Comparison of ENCODE assay signal across 20 mouse cellular contexts in genomic region chr4:47245621-47246020, GRCm38 (mm10). TPM values are rescaled to one million over a fixed set of nuclear protein-coding genes. Genes with fewer than 3 reads are reported as not detected.
DNase-seq lines count a peak whose midpoint lies in the region; ATAC-seq and TF ChIP-seq lines count a peak whose summit lies in the region.
"Had no signal": no experiment of that assay in that cellular context is flagged by ENCODE, and none has a peak within 500 bp of the region (broad histone marks: within the 10 kb centered on the region; RNA-seq: fewer than 3 reads in every experiment).

No protein-coding gene starts in this region.

- intact Hi-C loops in gastrocnemius, adult 2 months (cut with DNase I): no loop called here

- no peak overlapping the region for H3K4me2 ChIP-seq in kidney, embryonic 14.5 days (replicated peaks; ENCODE audit: low read depth, low read length)
- H3K4me2 ChIP-seq: forebrain, embryonic 13.5 days; heart, embryonic 11.5 days; heart, embryonic 15.5 days; hindbrain, embryonic 13.5 days had no signal

- WGBS in kidney, embryonic 14.5 days: 65% methylated on average over 18 of the region's 18 CpGs

- no peak overlapping the region for H3K27ac ChIP-seq in kidney, embryonic 14.5 days (ENCODE audit: low read depth, low read length)
- H3K27ac ChIP-seq in gastrocnemius, adult 2 months: no peak overlapping the region
- H3K27ac ChIP-seq: embryonic facial prominence, embryonic 10.5 days; forebrain, embryonic 13.5 days; heart, adult 2 months; heart, embryonic 15.5 days; hindbrain, embryonic 13.5 days had no signal

- H3K27me3 ChIP-seq in kidney, embryonic 14.5 days (ENCODE audit: control insufficient read depth, insufficient read depth, low read length): no peaks in the 10 kb centered on the region
- peaks cover 51% of the 10 kb centered on the region for H3K27me3 ChIP-seq in E14TG2a.4 (ENCODE audit: insufficient read depth, low read length)
- H3K27me3 ChIP-seq: forebrain, embryonic 13.5 days had no signal

- H3K36me3 ChIP-seq in kidney, embryonic 14.5 days (ENCODE audit: control insufficient read depth, insufficient read depth, low read length): no peaks in the 10 kb centered on the region
- H3K36me3 ChIP-seq in E14TG2a.4 (ENCODE audit: insufficient read depth, low read length): no peaks in the 10 kb centered on the region
- H3K36me3 ChIP-seq: embryonic facial prominence, embryonic 10.5 days; heart, embryonic 15.5 days; hindbrain, embryonic 13.5 days had no signal

- no peaks in the 10 kb centered on the region for H3K4me1 ChIP-seq in kidney, embryonic 14.5 days (ENCODE audit: control insufficient read depth, insufficient read depth, low read length)
- peaks cover 21% of the 10 kb centered on the region for H3K4me1 ChIP-seq in E14TG2a.4 (replicated peaks; ENCODE audit: low read depth, low read length)

- H3K9ac ChIP-seq in kidney, embryonic 14.5 days (ENCODE audit: low read depth, low read length): no peak overlapping the region
- H3K9ac ChIP-seq: forebrain, embryonic 13.5 days; forebrain, postnatal 0 days; heart, embryonic 15.5 days; hindbrain, embryonic 13.5 days had no signal

- DNase-seq in kidney, adult 11 months: peak; percentile 68
- peak; percentile 75 for DNase-seq in kidney, adult 9 months
- no peak for DNase-seq in kidney, postnatal 4 days
- peak; percentile 72 to 73 for DNase-seq in kidney, postnatal 36 days
- DNase-seq in gastrocnemius, adult 2 months: no peak
- DNase-seq: adrenal gland, adult 8-10 months; cerebellum, adult 2 months; cerebellum, postnatal 10 days; forebrain, postnatal 0 days; gastrocnemius, postnatal 36 days; heart, adult 2 months; heart, postnatal 14 days had no signal

- no peaks in the 10 kb centered on the region for H3K9me3 ChIP-seq in kidney, embryonic 14.5 days (ENCODE audit: control insufficient read depth, low read length)
- no peaks in the 10 kb centered on the region for H3K9me3 ChIP-seq in E14TG2a.4 (ENCODE audit: low read length)
- H3K9me3 ChIP-seq: embryonic facial prominence, embryonic 10.5 days; forebrain, embryonic 13.5 days; heart, embryonic 15.5 days; hindbrain, embryonic 13.5 days had no signal

- H3K4me3 ChIP-seq in kidney, embryonic 14.5 days (ENCODE audit: low read length): no peak overlapping the region
- peak overlapping the region; percentile 57 for H3K4me3 ChIP-seq in E14TG2a.4 (replicated peaks; ENCODE audit: low read length)
- H3K4me3 ChIP-seq in gastrocnemius, adult 2 months: no peak overlapping the region
- H3K4me3 ChIP-seq: embryonic facial prominence, embryonic 10.5 days; forebrain, embryonic 13.5 days; heart, adult 2 months; heart, embryonic 15.5 days; hindbrain, embryonic 13.5 days had no signal

- no peak for TF ChIP-seq CTCF in E14TG2a.4 (conservative IDR thresholded peaks at IDR 0.05; ENCODE audit: low read length)
- no peak for TF ChIP-seq CTCF in gastrocnemius, adult 2 months (IDR thresholded peaks at IDR 0.05)

- no peak for ATAC-seq in kidney, embryonic 14.5 days (ENCODE audit: low FRiP score, low TSS enrichment)
- ATAC-seq: forebrain, embryonic 13.5 days; forebrain, postnatal 0 days had no signal

RNA-seq across cellular contexts. Expression of gene Col15a1, which starts 37.7 kb away (rescaled TPM):
- 16.3 and 21.8 TPM in 2 replicates for polyA plus RNA-seq in kidney, embryonic 14.5 days (2014; fragmentation: Nextera tagmentation; extraction: Ambion mirVana)
- total RNA-seq in gastrocnemius, adult 2 months (2021): 10 to 100 TPM; 19.5 to 37.8 TPM
- total RNA-seq: hematopoietic stem cell, adult 5-6 weeks had no signal

Comparison
In these comparisons a context has a peak if more than half of its experiments do, and no peak if none do; other contexts are left out.
1. DNase-seq: peak in kidney, adult 11 months (single experiment), kidney, adult 9 months (single experiment) and kidney, postnatal 36 days (2 of 2); none in kidney, postnatal 4 days (0 of 2) and gastrocnemius, adult 2 months (single experiment).